Mouse (Mus musculus) cerebellum, adult 11 months (tissue): Measurements from ENCODE around the gene Cbln4.

Experiments used
- DNase-seq: peaks from one replicate; pipeline ENCODE4 v3.0.0; 2022

Cbln4 gene

DNA sequence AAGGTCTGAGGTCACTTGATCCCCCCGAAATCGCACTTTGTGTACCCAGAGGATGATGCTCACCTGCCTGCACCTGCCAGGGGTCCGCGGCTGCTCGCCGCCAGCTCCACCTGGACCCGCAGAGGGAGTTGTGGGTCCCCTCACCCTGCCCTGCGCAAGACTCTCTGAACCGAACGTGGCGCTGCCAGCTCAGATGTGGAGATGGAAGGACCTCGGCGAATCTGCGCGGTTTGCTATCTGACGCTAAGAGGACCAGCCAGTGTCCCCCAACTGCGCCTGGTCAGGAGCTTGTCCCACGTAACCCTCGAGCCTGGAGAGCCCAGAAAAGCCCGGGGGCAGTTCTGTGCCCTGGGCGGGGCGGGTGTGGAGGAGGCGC is at the start of gene Cbln4:
Gene Cbln4, minus strand, starts transcription at position 232 of the 376 bp plus-strand sequence.
- no peak for DNase-seq

GRCm38 (mm10) chr2:172078596-172078995 is 35.3 kb upstream of the Cbln4 start:
- DNase-seq, result no peak

- no peak for DNase-seq
Observed at GRCm38 (mm10) chr2:172076295-172076694, 33.0 kb upstream of the Cbln4 start.

DNA sequence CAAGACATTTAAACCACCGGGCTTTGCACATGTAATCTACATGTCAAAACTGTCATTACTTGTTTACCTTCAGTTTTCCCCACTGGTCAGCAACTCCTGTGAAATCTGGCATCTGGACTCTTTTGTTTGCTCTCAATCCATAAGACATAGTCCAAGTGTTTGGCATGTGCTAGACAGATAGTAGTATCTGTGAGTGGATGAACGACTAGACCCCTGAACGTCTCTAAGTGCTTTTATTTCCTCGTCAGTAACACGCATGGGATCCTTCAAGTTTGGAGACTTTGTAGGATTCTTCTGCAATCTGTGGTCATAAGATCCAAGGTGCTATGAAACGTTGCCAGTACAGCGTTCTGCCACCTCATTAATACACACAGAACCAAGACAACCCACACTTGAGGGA is 19.6 kb upstream of the Cbln4 start:
- no peak for DNase-seq

GRCm38 (mm10) chr2:172059747-172060146 is 16.5 kb upstream of the Cbln4 start:
- DNase-seq, result no peak

DNA sequence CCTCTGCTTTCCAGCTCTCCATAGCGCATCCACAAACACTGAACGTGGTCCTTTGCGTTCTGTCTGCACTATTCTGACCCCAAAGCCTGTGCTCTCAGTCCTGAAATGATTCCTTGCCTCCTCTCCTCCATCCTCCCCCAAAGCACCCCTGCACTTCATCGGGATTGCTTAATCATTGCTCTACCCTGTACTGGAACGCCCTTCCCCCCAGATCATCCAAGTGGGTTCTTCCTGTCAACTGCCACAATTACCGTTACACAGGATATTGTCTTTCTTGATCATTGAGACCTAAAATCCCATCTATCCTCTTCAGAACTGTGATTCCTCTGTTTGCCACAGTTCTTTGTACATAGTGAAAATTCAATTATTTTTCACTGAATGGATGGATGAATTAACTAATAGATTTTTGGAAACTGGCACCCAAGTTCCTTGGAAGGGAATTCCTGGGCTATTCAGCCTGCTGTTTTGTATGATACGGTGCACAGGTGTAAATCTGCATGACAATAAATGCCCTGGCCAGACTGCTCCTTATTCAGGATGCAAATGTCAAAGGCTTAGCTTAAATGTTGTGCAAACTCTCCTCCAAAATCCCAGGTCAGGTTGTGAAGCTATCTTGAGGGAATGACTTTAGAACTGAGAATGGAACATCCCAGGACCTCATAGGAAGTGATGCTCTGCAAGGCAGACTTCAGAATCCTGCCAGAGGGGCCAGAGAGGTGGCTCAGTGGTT is 15.8 kb upstream of the Cbln4 start:
- no peak for DNase-seq

GRCm38 (mm10) chr2:172046002-172046401 is 2.7 kb upstream of the Cbln4 start:
- DNase-seq, result no peak

GRCm38 (mm10) chr2:172042607-172043234 is 545 bp downstream of the Cbln4 start:
- DNase-seq, result no peak

DNA sequence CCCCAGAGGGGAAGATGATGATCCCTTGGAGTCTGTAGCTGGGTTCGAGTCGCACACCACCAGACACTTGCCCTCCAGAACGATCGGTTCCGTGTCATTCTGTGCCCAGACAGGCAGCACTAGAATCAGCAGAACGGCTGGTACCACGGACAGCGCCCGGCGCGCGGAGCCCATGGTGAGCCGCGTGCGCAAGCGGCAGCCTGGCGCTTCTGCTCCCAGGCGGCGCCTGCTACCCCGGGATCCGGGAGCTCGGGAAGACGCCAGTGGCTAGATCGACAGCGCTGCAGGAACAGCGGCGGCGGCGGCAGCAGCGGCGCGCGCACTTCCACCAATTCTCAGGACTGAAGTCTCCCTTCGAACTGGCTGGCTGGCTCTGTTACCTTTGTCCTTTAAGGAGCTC is 1.1 kb downstream of the Cbln4 start:
- DNase-seq, result peak; percentile 3

GRCm38 (mm10) chr2:172040859-172041258 is 2.4 kb downstream of the Cbln4 start:
- DNase-seq, result no peak

DNA sequence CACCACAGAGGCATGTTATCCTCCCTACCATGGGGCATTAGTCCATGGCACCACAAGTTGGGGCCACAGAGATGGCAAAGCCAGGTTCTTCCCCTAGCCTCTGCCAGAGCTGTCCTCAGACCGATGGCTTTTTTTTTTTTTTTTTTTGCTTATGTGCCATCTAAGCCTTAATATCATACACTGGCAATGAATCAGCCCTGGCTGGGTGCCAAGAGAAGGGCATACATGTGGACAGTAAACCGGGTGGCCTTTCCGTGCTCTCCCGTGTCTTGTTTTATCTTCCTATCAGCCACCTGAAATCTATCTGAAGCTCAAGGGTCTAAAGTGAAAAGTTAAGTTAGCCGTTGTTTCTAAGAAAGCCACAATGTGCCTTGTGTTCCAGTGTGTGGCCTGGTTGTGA is 3.7 kb downstream of the Cbln4 start:
- DNase-seq, result no peak

- no peak for DNase-seq
Observed at GRCm38 (mm10) chr2:172034281-172034680, 9.0 kb downstream of the Cbln4 start.

DNA sequence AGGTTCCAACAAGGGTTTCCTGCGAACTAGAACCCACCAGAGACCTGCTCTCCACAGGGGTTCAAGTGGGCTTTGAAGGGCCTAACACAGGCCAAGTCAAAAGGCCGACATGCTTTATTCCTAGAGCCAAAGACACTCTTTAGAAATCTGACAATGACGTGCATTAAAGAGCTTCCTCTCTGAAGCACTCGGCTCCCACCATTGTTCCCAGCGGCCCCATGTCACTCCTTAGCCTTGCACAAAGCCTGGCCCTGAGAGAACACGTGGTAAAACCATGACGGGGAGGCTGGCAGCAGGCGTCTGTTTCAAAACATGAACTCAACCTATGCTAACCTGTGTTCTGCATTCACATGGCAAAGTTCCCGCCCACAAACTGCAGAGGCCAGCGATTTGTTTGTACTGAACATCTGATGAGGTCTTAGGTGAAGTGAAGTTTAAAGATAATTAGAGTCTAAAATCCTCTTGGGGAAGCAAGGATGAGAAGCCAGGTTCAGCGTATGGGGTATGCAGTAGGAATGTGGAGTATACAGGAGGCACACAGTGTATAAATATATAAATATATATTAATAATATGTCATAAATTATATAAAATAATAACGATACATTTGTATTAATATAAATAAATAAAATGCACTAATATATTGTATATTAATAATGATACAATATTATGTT is 17.7 kb downstream of the Cbln4 start:
- DNase-seq, result no peak

GRCm38 (mm10) chr2:172006726-172007125 is 36.5 kb downstream of the Cbln4 start:
- no peak for DNase-seq

- DNase-seq, result no peak
Observed at GRCm38 (mm10) chr2:172005970-172006369, 37.3 kb downstream of the Cbln4 start.

GRCm38 (mm10) chr2:172004029-172004984 is 39.0 kb downstream of the Cbln4 start:
- DNase-seq, result no peak

- DNase-seq, result no peak
Observed at GRCm38 (mm10) chr2:171996979-171997686, 46.1 kb downstream of the Cbln4 start.

- DNase-seq, result no peak
Observed at GRCm38 (mm10) chr2:171994861-171995260, 48.4 kb downstream of the Cbln4 start.

DNA sequence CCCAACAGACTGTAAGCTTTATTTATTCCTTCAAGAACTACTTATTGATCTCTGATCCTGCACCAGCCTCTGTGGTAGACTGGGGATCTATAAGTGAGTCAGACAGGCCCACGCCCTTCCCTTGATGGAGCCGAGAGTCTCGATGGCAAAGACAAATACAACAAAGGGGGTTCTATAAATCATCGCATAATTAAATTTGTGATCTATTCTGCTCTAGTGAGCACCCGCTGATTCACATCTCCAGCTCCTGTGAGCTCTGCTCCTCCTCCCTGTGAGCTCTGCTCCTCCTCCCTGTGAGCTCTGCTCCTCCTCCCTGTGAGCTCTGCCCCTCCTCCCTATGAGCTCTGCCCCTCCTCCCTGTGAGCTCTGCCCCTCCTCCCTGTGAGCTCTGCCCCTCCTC is 49.0 kb downstream of the Cbln4 start:
- no peak for DNase-seq

- DNase-seq, result no peak
Observed at GRCm38 (mm10) chr2:171986686-171987085, 56.6 kb downstream of the Cbln4 start.
